Mouse (Mus musculus): ENCODE data around the gene Acot12.

The Acot12 gene

DNA sequence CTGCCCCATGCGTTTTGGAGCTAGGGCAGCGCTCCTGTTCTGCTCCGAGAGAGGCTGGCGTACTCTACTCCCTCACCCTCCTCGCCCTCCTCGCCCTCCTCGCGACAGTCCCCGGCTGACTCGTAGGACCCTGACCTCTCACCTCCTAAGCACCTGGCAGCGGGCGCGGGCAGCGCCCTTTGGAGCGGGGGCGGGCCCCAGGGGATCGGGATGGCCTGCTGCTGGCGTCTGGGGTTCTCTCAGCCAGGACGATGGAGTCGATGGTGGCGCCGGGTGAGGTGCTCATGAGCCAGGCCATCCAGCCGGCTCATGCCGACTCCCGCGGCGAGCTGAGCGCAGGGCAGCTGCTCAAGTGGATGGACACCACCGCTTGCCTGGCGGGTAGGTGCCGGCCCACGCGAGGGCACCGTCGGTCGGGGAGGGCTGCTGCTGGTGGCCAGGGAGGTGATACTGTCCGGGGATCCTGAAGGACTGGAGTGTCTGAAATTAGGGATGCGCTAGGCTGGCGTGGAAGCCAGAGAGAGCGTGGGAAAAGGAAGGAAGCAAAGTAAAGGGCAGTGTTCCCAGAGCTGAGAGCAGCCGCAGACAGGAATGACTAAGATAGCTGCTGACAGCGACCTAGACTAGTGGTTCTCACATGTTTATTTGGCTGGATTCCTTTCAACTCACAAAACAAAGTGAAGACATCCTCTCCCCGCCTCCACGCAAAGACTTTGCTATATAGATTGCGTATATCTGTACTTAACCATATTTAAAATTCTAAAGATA lies at the start of gene Acot12:
Gene Acot12, plus strand, starts transcription at position 233 of the 768 bp plus-strand sequence.
- DNase-seq (ENCODE audit: low read depth), result no peak

- DNase-seq (ENCODE audit: low read depth), result no peak
These were observed 47.7 kb upstream of the Acot12 start for GRCm38 (mm10) chr13:91693615-91694014.

DNA sequence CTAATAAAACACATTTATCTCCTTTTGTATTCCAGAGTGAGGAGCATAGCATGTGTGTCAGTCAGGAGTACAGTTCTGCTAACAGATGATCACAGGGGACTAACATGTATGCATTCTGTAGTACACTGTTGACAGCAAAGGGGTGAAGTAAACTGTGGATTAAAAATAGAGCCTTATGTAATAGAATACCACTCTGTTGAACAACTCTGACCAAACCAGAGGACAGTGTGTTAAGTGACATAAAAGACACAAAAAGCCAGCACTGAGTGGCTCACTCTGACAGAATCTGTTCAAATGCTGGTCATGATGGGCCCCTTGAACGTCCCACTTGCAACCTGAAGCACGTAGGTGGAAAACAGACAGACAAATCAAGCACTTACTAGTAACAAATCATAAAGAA lies 45.9 kb upstream of the Acot12 start:
- no peak for DNase-seq (ENCODE audit: low read depth)

DNA sequence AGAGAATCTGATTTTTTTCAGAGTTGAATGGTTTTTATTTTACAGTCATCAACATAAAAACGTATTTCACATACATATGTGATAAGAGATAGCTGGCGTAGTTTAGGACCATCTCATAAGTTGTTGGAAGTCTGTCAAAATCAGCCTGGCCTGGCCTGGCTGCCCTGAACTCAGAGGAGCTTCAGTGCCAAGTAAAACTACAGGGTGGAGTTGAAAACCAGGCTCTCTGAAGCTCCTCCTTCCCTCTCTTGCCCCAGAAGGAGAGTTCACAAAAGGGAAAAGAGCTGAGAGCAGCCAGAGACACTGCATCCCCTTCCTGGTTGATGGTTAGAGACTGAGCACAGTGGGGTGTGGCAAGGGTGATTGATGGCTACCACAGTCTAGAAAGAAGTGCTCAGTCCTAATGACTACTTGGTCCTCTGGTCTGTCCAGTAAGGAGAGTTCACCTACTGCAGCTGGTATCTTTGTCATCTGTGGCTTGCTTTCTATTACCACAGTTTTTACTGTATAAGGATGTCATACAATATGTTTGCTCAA lies 45.1 kb upstream of the Acot12 start:
- no peak for DNase-seq (ENCODE audit: low read depth)

DNA sequence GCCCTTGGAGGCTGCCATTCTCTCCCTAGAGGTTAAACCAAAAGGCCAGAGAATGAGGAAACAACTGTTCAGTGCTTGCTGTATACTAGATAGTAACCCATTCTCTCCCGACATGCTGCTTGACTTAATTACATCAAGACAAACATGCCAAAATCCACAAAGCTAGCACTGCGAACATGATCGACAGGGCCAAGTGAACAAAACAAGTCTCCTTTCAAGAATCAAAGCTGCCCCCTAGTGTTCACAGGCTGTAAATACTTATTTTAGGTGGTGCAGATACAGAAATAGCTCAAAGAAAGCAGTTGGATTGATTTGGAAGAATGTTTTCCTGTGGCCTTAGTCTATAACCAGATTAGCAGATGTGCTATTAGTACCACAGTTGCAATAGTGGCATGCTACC lies 44.3 kb upstream of the Acot12 start:
- DNase-seq (ENCODE audit: low read depth), result peak; percentile 52

DNA sequence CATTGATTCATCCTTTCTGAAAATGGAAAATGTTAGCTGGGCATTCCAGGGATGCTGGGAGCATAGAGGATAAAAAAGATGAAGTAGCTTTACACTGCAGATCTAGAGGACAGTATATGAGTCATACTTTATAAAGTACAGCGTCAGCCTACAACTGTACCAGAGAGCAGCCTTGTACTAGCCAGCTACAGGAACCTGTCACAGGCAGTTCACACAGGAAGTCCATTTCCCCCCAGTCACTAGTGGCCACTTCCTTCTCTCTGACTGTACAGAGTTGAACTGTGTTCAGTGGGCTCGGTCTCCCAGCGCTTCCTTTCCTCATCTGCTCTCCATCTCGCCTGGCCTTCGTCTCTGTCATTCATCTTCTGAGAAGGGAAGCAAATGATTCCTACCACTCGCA lies 39.0 kb upstream of the Acot12 start:
- DNase-seq (ENCODE audit: low read depth), result peak; percentile 26

DNA sequence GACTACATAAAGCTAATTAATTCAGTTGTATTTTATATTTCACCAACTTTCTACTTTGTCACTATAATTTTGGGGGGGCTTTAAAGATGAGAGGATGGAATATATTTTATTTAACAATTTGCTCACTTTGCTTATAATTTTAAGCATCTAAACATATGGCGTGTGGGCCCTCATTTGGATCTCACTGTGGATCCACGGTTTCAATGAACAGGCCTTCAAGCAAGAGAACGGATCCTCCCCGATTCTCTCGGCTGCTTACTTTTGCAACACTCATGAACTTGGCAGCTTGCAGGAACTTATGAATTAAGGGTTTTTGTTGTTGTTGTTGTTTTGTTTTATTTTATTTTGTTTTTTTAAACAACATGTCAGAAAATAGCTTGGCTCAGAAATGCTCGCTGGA lies 21.8 kb upstream of the Acot12 start:
- no peak for DNase-seq (ENCODE audit: low read depth)

- DNase-seq (ENCODE audit: low read depth), result no peak
These were observed 18.1 kb upstream of the Acot12 start for GRCm38 (mm10) chr13:91723108-91723735.

- no peak for DNase-seq (ENCODE audit: low read depth)
These were observed 17.6 kb upstream of the Acot12 start for GRCm38 (mm10) chr13:91723736-91724119.

DNA sequence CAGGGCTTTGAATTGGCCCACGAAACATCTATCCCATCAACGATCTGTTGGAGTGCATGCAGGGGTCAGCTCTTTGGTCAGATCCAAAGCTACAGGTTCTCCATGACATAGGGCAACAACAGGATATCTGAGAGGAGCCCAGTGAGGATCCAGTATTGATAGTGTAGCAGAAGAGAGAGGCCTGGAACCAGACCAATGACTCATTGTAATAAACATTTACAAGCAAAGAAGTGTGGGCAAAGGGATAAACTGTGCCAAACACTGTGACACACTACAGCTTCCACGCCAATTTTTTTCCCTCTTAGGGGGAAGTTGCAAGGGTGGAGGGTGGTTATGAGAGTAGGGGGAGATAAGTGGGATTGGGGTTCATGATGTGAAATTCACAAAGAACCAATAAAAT lies 17.1 kb upstream of the Acot12 start:
- DNase-seq (ENCODE audit: low read depth), result no peak

GRCm38 (mm10) chr13:91725130-91725529 lies 16.2 kb upstream of the Acot12 start:
- DNase-seq (ENCODE audit: low read depth), result no peak

DNA sequence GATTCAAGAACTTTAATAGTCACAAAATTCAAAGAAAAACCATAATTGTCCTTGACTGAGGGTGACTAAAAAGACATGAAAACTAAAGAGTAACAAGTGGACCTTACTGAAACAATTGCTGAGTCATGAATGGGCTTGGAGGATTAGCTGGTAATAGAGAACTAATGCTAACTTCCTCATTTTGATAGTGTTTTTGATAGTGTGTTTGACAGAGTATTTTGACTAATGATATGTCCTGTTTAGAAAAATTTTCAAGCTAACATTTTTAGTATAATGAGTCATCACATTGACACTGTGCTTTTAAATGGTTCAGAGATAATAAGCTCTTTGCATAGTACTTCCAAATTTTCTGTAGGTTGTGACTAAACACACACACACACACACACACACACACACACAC lies 13.4 kb upstream of the Acot12 start:
- DNase-seq (ENCODE audit: low read depth), result peak; percentile 16

- DNase-seq (ENCODE audit: low read depth), result no peak
These were observed 4.1 kb upstream of the Acot12 start for GRCm38 (mm10) chr13:91737191-91737590.

GRCm38 (mm10) chr13:91740851-91741250 lies 461 bp upstream of the Acot12 start:
- DNase-seq (ENCODE audit: low read depth), result no peak

DNA sequence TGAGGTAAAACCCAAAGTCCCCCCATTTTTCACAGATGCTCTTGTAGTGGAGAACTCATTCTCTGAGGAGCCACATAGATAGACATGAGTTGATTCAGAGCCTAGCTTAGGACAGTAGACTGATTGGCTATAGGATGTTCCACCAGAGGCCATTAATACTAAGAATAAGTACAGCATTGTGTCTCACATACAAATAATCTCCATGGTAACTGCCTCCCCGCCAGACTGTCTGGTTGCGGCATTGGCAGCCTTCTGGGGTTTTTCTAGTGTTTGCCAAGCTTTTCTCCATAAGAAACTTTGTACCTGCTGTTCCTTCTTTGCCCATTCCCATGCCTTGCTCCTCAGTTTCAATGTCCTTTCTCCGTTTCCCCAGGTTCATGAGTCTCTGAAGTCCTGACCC lies 1.9 kb downstream of the Acot12 start:
- DNase-seq (ENCODE audit: low read depth), result no peak

DNA sequence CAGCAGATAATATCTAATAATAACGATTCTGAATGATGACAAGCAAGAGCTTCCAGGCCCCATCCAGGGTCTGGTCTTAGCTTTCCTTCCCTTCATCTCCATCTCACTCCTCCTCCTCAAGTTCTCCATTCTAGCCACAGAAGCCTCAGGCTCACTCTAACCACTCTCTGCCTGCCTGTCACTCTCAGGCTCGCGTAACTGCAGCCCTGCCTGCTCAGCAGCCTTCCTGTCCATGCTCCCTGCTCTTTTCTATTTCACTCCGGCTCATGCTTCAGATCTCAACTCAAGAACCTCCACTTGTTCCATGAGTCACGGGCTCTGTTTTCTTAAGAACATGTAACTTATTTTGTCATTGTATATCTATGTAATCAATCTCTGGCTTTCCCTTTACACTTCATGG lies 5.2 kb downstream of the Acot12 start:
- no peak for DNase-seq (ENCODE audit: low read depth)

DNA sequence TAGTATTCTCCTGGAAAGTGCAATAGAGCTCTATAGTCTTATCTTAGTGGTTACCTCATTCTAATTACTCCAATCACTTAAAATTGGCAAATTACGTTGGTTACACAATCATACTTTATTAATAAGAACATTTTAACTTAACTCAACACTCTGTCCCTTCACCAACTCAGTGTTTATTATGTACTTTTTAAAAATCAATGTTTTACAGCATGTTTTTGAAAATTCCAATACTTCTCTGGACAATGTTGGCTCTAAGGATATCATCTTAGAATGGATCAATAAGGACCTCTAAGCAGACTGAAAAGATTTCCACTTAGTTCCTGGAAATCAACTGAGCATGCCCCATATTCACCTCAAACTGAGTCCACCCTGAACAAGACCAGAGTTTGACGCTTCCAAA lies 7.1 kb downstream of the Acot12 start:
- no peak for DNase-seq (ENCODE audit: low read depth)

DNA sequence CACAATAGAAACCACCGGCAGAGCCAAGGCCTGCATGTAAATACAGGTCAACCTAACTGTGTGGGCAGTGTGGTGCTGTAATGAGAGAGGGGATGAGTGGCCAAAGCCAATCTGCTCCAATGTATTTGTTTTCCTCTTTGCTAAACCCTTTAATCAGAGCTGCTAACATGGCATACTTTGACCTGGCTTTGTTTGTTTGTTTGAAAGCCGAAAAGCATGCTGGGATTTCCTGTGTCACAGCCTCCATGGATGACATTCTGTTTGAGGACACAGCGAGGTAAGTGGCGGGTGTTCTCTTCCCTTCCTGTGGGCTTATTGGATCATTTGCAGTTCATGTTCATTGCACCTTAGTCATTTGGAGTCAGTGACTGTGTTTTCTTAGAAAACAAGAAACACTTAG lies 8.7 kb downstream of the Acot12 start:
- DNase-seq (ENCODE audit: low read depth), result no peak

DNA sequence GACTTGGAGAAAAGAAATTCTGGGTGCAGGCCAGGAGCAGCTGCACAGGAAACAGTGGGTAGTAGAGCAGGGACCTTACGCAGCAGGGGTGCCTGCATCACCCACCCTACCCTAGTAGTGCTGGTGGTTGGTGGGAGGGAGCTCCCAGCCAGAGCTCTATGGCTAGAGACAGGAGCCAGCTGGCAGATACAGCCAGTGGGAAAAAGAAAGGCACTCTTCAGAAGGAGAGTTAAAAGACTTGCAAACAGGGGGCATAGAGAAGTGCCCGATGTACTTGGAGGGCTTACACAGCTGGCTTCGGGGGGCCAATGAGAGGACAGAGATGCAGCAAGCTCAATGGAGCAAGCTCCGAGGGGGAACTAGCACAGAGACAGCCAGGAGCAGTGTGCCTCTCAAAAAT lies 12.4 kb downstream of the Acot12 start:
- DNase-seq (ENCODE audit: low read depth), result no peak

DNA sequence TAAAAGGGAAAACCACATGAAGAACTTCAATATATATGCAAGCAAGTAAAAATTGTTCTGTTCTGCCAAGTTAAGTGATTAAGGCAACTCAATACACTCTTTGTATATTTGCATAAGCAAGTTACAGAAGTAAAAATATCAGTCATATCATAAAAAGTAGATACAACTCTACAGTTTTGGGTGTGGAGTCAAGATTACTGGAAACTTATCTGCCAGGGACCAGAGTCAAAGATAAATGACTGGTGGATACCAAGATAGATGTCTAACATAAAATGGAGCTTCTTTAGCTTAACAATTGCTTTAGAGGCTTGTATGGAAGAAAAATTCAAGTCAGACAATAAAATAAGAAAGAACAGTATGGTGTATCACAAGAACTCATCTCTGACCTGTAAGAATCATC lies 13.4 kb downstream of the Acot12 start:
- DNase-seq (ENCODE audit: low read depth), result no peak

GRCm38 (mm10) chr13:91756230-91756629 lies 14.9 kb downstream of the Acot12 start:
- DNase-seq (ENCODE audit: low read depth), result no peak

DNA sequence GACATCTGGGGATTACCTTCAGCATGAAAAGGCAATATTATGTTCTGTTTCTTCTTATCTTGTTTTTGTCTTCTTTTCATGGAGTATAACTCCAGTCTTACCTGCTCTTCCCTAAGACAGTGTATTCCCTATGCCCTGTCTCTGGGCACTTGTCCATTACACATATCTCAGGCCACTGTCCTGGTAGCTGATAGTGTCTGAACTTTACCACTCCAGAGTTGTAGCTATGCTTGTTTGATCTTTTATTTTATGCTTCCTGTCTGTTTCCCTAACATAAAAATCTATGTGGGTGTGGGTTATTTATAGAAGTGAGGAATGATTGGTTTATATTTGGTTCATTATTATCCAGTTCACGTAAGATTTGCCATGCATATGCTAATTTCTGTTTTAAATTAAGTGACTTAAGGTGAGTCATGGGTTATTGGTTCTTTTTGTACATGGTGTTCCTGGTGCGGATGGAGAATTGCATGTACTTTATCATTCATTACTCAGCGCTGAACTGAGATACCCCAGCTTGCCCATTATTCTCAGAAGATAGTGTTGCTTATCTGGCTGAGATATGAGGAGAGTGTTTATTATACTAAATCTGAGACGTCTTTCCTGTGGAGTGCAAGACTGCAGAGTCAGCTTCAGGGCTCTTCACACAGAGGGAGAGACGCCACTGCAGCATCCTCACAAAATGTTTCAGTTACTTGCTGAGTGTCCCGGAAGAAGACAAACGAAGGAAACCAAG lies 17.2 kb downstream of the Acot12 start:
- no peak for DNase-seq (ENCODE audit: low read depth)

DNA sequence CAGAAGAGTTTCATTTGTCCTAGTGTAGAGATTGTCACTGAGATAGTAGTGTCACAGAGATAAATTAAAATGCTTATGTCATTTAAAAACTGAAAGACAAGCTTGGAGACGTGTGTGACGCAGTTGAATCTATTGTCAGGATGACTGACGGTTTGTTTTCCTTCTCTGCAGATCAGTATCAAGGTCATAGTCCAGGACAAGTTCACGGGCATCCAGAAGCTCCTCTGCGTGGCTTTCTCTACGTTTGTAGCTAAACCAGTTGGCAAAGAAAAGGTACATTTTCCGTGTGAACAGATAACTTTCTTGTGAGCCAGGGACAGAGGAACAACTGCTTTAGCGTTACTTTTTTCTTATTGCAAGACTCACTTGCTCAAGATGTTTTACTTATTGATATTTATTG lies 18.5 kb downstream of the Acot12 start:
- no peak for DNase-seq (ENCODE audit: low read depth)

Data from c-Kit-positive CD71-negative TER-119-negative erythroid progenitor cells, embryonic 14.5 days (primary cell).